Mouse (Mus musculus) activated CD4-positive, CD25-positive, alpha-beta regulatory T cell (primary cell): ENCODE results near the gene Polr3k. TPM values are rescaled to one million over a fixed set of nuclear protein-coding genes. Genes with fewer than 3 reads are reported as not detected.

ENCODE experiments used
- polyA plus RNA-seq, 2 experiments: library from polyadenylated mRNA; unstranded; fragments of 100-300 nt; shearing (Covaris generic); gene quantifications; one replicate each; pipeline ENCODE4 v1.2.1; 2017

The Polr3k gene
- 10 to 100 TPM; 32.1 to 38.5 TPM for polyA plus RNA-seq

GRCm38 (mm10) chr2:181863791-181864535, at the start of gene Polr3k:
Polr3k (plus strand) TSS chr2:181864337.

GRCm38 (mm10) chr2:181837372-181838292, 26.5 kb upstream of the Polr3k start, which contains the start of gene Pcmtd2:
Pcmtd2 (plus strand) TSS chr2:181837854.

Other genes starting within 250 kb of the Polr3k start
- gene Gm29797, start 207.3 kb upstream of the Polr3k start, polyA plus RNA-seq = not detected
- under 1 TPM in 1 of 2 experiments, not detected in 1; 0.11 TPM for gene Sox18, start 192.7 kb upstream of the Polr3k start, polyA plus RNA-seq
- 10 to 100 TPM; 14.5 to 20.1 TPM for gene Tcea2, start 184.0 kb upstream of the Polr3k start, polyA plus RNA-seq
- gene Rgs19, start 170.4 kb upstream of the Polr3k start, polyA plus RNA-seq = 100 to 1,000 TPM; 219 to 223 TPM
- gene Lkaaear1, start 165.9 kb upstream of the Polr3k start, polyA plus RNA-seq = not detected
- under 1 TPM; 0.25 to 0.63 TPM for gene Oprl1, start 149.3 kb upstream of the Polr3k start, polyA plus RNA-seq
- under 1 TPM in 1 of 2 experiments, not detected in 1; 0.20 TPM for gene Myt1, start 101.0 kb upstream of the Polr3k start, polyA plus RNA-seq
- 10 to 100 TPM; 54.4 to 60.6 TPM for gene Pcmtd2, start 26.5 kb upstream of the Polr3k start, polyA plus RNA-seq
- under 1 TPM; 0.02 to 0.06 TPM for gene Gm14496, start 126.8 kb downstream of the Polr3k start, polyA plus RNA-seq